Comparison of ENCODE assay signal across 9 mouse cellular contexts in the genomic region with DNA sequence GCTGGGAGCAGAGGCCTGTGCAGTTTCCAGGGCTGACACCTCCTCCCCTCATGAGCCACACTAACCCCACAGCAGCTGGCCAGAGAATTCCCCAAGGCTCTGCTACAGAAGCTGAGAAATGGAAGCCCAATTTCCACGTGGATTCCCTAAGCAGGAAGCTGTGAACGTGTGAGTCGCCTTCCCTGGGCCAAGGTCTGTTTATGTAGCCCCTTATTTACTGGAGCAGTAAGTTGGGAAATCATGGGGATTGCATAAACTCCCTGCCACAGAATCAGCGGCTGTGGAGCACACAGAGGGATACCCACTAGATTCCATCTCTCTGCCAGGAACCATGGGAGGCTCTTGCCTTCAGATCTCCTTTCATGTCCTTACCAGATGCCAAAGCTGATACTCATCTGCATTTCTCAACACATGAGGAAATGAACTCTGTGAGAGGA.
A peak's percentile ranks its signal among the peaks of the same experiment; 100 is the strongest.
DNase-seq lines count a peak whose midpoint lies in the region; ATAC-seq lines count a peak whose summit lies in the region.
"Had no signal": no experiment of that assay in that cellular context is flagged by ENCODE, and none has a peak within 500 bp of the region (broad histone marks: within the 10 kb centered on the region; RNA-seq: fewer than 3 reads in every experiment).

No protein-coding gene starts in this region.

- DNase-seq in adrenal gland, adult 2 months, result peak; percentile 60
- DNase-seq in adrenal gland, adult 18-20 months (ENCODE audit: low spot score in 2 of 2), result no peak
- DNase-seq in adrenal gland, postnatal 25 days, result peak; percentile 11
- peak; percentile 64 for DNase-seq in gastrocnemius, postnatal 25 days
- DNase-seq in lung, postnatal 25 days (ENCODE audit: low spot score), result peak; percentile 19
- no peak for DNase-seq in c-Kit-positive CD71-positive TER-119-positive erythroid progenitor cells, embryonic 14.5 days (ENCODE audit: low spot score)
- DNase-seq in thymus, postnatal 14 days, result no peak

- H3K27ac ChIP-seq in hindbrain, embryonic 15.5 days (replicated peaks), result 0 out of 2 replicates have a peak overlapping the region, but pooled peaks have one; percentile 23
- H3K27ac ChIP-seq: macrophage had no signal

- WGBS in hindbrain, embryonic 15.5 days, result 18% methylated on average over 4 of the region's 4 CpGs

- ATAC-seq in hindbrain, embryonic 15.5 days (ENCODE audit: low FRiP score, low read depth), result no peak

- H3K27me3 ChIP-seq in hindbrain, embryonic 15.5 days, result no peaks in the 10 kb centered on the region

- H3K4me1 ChIP-seq in hindbrain, embryonic 15.5 days (replicated peaks), result peaks cover 64% of the 10 kb centered on the region

- H3K9ac ChIP-seq in hindbrain, embryonic 15.5 days, result no peak overlapping the region

- H3K4me2 ChIP-seq in hindbrain, embryonic 15.5 days, result no peak overlapping the region

- no peak overlapping the region for H3K4me3 ChIP-seq in hindbrain, embryonic 15.5 days

- no peaks in the 10 kb centered on the region for H3K9me3 ChIP-seq in hindbrain, embryonic 15.5 days

- H3K36me3 ChIP-seq in hindbrain, embryonic 15.5 days, result no peaks in the 10 kb centered on the region

Comparison
In these comparisons a context has a peak if more than half of its experiments do, and no peak if none do; other contexts are left out.
1. DNase-seq: peak in adrenal gland, adult 2 months (single experiment), adrenal gland, postnatal 25 days (single experiment), gastrocnemius, postnatal 25 days (single experiment) and lung, postnatal 25 days (single experiment); none in adrenal gland, adult 18-20 months (0 of 2), c-Kit-positive CD71-positive TER-119-positive erythroid progenitor cells, embryonic 14.5 days (single experiment) and thymus, postnatal 14 days (single experiment).